Mouse (Mus musculus) CD4-positive, CD25-positive, alpha-beta regulatory T cell, adult 2 months (primary cell): ENCODE measurements around the gene Cp.
"Not testable (repeated sequence)": the region's sequence is repeated elsewhere in the genome, so short reads cannot be mapped to it uniquely, and the experiment has no call there.

Experiments
- DNase-seq: peaks from one replicate; pipeline ENCODE4 v3.0.0-alpha.2; 2012; ENCODE audit warnings: low read depth, low spot score

The Cp gene

GRCm38 (mm10) chr3:20007275-20007674 is 50.4 kb downstream of the Cp start:
- DNase-seq: no peak

- no peak for DNase-seq
Measured at GRCm38 (mm10) chr3:20007759-20008158, 50.9 kb downstream of the Cp start.

- no peak for DNase-seq
Measured at GRCm38 (mm10) chr3:20010464-20010863, 53.6 kb downstream of the Cp start.

- not testable (repeated sequence) for DNase-seq
Measured at GRCm38 (mm10) chr3:20010905-20011304, 54.1 kb downstream of the Cp start.

- no peak for DNase-seq
Measured at GRCm38 (mm10) chr3:20014454-20014853, 57.6 kb downstream of the Cp start.

- no peak for DNase-seq
Measured at GRCm38 (mm10) chr3:20018076-20018475, 61.2 kb downstream of the Cp start.

GRCm38 (mm10) chr3:20023832-20024231 is 67.0 kb downstream of the Cp start:
- no peak for DNase-seq

- no peak for DNase-seq
Measured at GRCm38 (mm10) chr3:20026481-20026880, 69.6 kb downstream of the Cp start.

- no peak for DNase-seq
Measured at GRCm38 (mm10) chr3:20026996-20027689, 70.3 kb downstream of the Cp start.

GRCm38 (mm10) chr3:20027788-20028187 is 70.9 kb downstream of the Cp start:
- DNase-seq: no peak

GRCm38 (mm10) chr3:20028640-20029039 is 71.8 kb downstream of the Cp start:
- no peak for DNase-seq

GRCm38 (mm10) chr3:20030807-20031206 is 74.0 kb downstream of the Cp start:
- DNase-seq: no peak

- DNase-seq: no peak
Measured at GRCm38 (mm10) chr3:20033761-20034718, 77.2 kb downstream of the Cp start.

GRCm38 (mm10) chr3:20034719-20035404 is 78.0 kb downstream of the Cp start, which contains the start of gene Hps3:
TSS of gene Hps3 (minus strand) at chr3:20035315.
- peak; percentile 91 for DNase-seq

- DNase-seq: no peak
Measured at GRCm38 (mm10) chr3:20036069-20036468, 79.2 kb downstream of the Cp start.

GRCm38 (mm10) chr3:20041461-20041860 is 84.6 kb downstream of the Cp start:
- DNase-seq: not testable (repeated sequence)

- not testable (repeated sequence) for DNase-seq
Measured at GRCm38 (mm10) chr3:20044736-20045135, 87.9 kb downstream of the Cp start.

GRCm38 (mm10) chr3:20057306-20058196 is 100.7 kb downstream of the Cp start, which contains the start of gene Hltf:
TSS of gene Hltf (plus strand) at chr3:20057811.
- peak; percentile 96 for DNase-seq

GRCm38 (mm10) chr3:20058197-20058541 is 101.3 kb downstream of the Cp start:
- DNase-seq: no peak
